Mouse (Mus musculus) NIH3T3 (cell line): ENCODE results near the gene Zfp948.

ENCODE experiments used
- DNase-seq: peaks from one replicate; pipeline ENCODE4 v3.0.0-alpha.2; 2012; ENCODE audit warnings: low read depth

Zfp948 gene

GRCm38 (mm10) chr17:21566728-21567349 is at the start of gene Zfp948:
Zfp948 (plus strand) TSS chr17:21567008.
- peak; percentile 96 for DNase-seq

- DNase-seq, result no peak
Measured at GRCm38 (mm10) chr17:21517130-21517671, 49.6 kb upstream of the Zfp948 start.

GRCm38 (mm10) chr17:21526270-21526669 is 40.5 kb upstream of the Zfp948 start:
- DNase-seq, result no peak

GRCm38 (mm10) chr17:21530645-21531330 is 36.0 kb upstream of the Zfp948 start:
- DNase-seq, result no peak

GRCm38 (mm10) chr17:21531621-21532020 is 35.2 kb upstream of the Zfp948 start:
- no peak for DNase-seq

- DNase-seq, result peak; percentile 78
Measured at GRCm38 (mm10) chr17:21532101-21532951, 34.5 kb upstream of the Zfp948 start.

GRCm38 (mm10) chr17:21533961-21534360 is 32.8 kb upstream of the Zfp948 start:
- DNase-seq, result no peak

- DNase-seq, result peak; percentile 95
Measured at GRCm38 (mm10) chr17:21534460-21535095, 32.2 kb upstream of the Zfp948 start.

GRCm38 (mm10) chr17:21535096-21536001 is 31.5 kb upstream of the Zfp948 start, which contains the start of gene Zfp52:
Zfp52 (plus strand) TSS chr17:21535539.
- DNase-seq, result peak; percentile 84

GRCm38 (mm10) chr17:21536096-21536495 is 30.7 kb upstream of the Zfp948 start:
- DNase-seq, result no peak

- peak; percentile 68 for DNase-seq
Measured at GRCm38 (mm10) chr17:21536676-21537075, 30.1 kb upstream of the Zfp948 start.

GRCm38 (mm10) chr17:21557831-21558230 is 9.0 kb upstream of the Zfp948 start:
- peak; percentile 86 for DNase-seq

- DNase-seq, result peak; percentile 89
Measured at GRCm38 (mm10) chr17:21566220-21566619, 588 bp upstream of the Zfp948 start.

- peak; percentile 85 for DNase-seq
Measured at GRCm38 (mm10) chr17:21567696-21568095, 888 bp downstream of the Zfp948 start.

GRCm38 (mm10) chr17:21579080-21579479 is 12.3 kb downstream of the Zfp948 start:
- no peak for DNase-seq

GRCm38 (mm10) chr17:21579493-21580175 is 12.8 kb downstream of the Zfp948 start:
- peak; percentile 87 for DNase-seq

GRCm38 (mm10) chr17:21585521-21585920 is 18.7 kb downstream of the Zfp948 start:
- peak; percentile 10 for DNase-seq

- peak; percentile 70 for DNase-seq
Measured at GRCm38 (mm10) chr17:21616356-21616755, 49.5 kb downstream of the Zfp948 start.

GRCm38 (mm10) chr17:21617352-21617751 is 50.5 kb downstream of the Zfp948 start:
- DNase-seq, result peak; percentile 5

GRCm38 (mm10) chr17:21623647-21624046 is 56.8 kb downstream of the Zfp948 start:
- no peak for DNase-seq
